In genomic region chr11:77497851-77498250, GRCm38 (mm10) we compare ENCODE assay signal across 9 mouse cellular contexts. TPM values are rescaled to one million over a fixed set of nuclear protein-coding genes. Genes with fewer than 3 reads are reported as not detected.
A peak's percentile ranks its signal among the peaks of the same experiment; 100 is the strongest.
DNase-seq lines count a peak whose midpoint lies in the region; ATAC-seq and TF ChIP-seq lines count a peak whose summit lies in the region.
"Had no signal": no experiment of that assay in that cellular context is flagged by ENCODE, and none has a peak within 500 bp of the region (broad histone marks: within the 10 kb centered on the region; RNA-seq: fewer than 3 reads in every experiment).

No protein-coding gene starts in this region.

- peak overlapping the region; percentile 50 for H3K4me3 ChIP-seq in gastrocnemius, adult 2 months
- H3K4me3 ChIP-seq in intestine, embryonic 14.5 days (ENCODE audit: low read depth, low read length), result no peak overlapping the region

- intact Hi-C loops in gastrocnemius, adult 2 months (cut with DNase I), result no loop called here
- intact Hi-C loops in gastrocnemius, postnatal 36 days (cut with DNase I), result no loop called here

- peaks cover 38% of the 10 kb centered on the region for H3K36me3 ChIP-seq in intestine, embryonic 14.5 days (ENCODE audit: control insufficient read depth, insufficient read depth, low read length)

- H3K9ac ChIP-seq in intestine, embryonic 14.5 days (ENCODE audit: low read length), result no peak overlapping the region

- no peaks in the 10 kb centered on the region for H3K9me3 ChIP-seq in intestine, embryonic 14.5 days (ENCODE audit: control insufficient read depth, low read length)

- H3K4me2 ChIP-seq in intestine, embryonic 14.5 days (ENCODE audit: low read length), result no peak overlapping the region

- H3K27me3 ChIP-seq in intestine, embryonic 14.5 days (replicated peaks; ENCODE audit: control insufficient read depth, insufficient read depth, low read length), result no peaks in the 10 kb centered on the region

- TF ChIP-seq CTCF in gastrocnemius, adult 2 months (IDR thresholded peaks at IDR 0.05), result no peak

- ATAC-seq in intestine, embryonic 14.5 days (replicated peaks; ENCODE audit: low FRiP score, low TSS enrichment, low read depth), result no peak

- peaks cover 32% of the 10 kb centered on the region for H3K4me1 ChIP-seq in intestine, embryonic 14.5 days (replicated peaks; ENCODE audit: control insufficient read depth, insufficient read depth, low read length)

- H3K27ac ChIP-seq in gastrocnemius, adult 2 months, result peak overlapping the region; percentile 90
- peak overlapping the region; percentile 39; the same call in 1 of the 2 replicates for H3K27ac ChIP-seq in intestine, embryonic 14.5 days (ENCODE audit: low read depth)

- DNase-seq in gastrocnemius, adult 2 months, result no peak
- no peak for DNase-seq in gastrocnemius, postnatal 36 days
- DNase-seq in embryo, embryonic 11 days, result peak; percentile 50
- no peak for DNase-seq in intestine, embryonic 14.5 days (ENCODE audit: low spot score)
- DNase-seq in lung, postnatal 14 days, result peak; percentile 57
- no peak for DNase-seq in ovary, postnatal 14 days (ENCODE audit: low spot score)
- DNase-seq in ovary, postnatal 10 days (ENCODE audit: low spot score), result no peak
- no peak for DNase-seq in adrenal gland, adult 2 months

- 49% methylated on average over 4 of the region's 4 CpGs for whole genome bisulfite sequencing in intestine, embryonic 14.5 days

RNA-seq across cellular contexts. Expression of gene Git1, which starts 4.5 kb away (rescaled TPM):
- 10 to 100 TPM; 25.9 to 33.3 TPM for total RNA-seq in gastrocnemius, adult 2 months (2021)
- total RNA-seq in gastrocnemius, postnatal 36 days (2021), result 10 to 100 TPM; 23.9 to 25.5 TPM
- polyA plus RNA-seq in intestine, embryonic 14.5 days (2014; fragmentation: Nextera tagmentation; extraction: Ambion mirVana), result 17.7 and 19.8 TPM in 2 replicates
- total RNA-seq in adrenal gland, adult 2 months (2021), result 10 to 100 TPM; 42.1 to 48.8 TPM
- polyA plus RNA-seq in adrenal gland, adult 2 months (2012; rRNA removed), result 69.5 and 72.1 TPM in 2 replicates

RNA-seq across cellular contexts. Expression of gene Ankrd13b, which starts 8.4 kb away (rescaled TPM):
- 10 to 100 TPM in 1 of 2 experiments, 1 to 10 TPM in 1; 9.5 to 10.8 TPM for total RNA-seq in gastrocnemius, adult 2 months (2021)
- total RNA-seq in gastrocnemius, postnatal 36 days (2021), result 1 to 10 TPM; 7.3 to 8.3 TPM
- polyA plus RNA-seq in intestine, embryonic 14.5 days (2014; fragmentation: Nextera tagmentation; extraction: Ambion mirVana), result 7.3 and 8.3 TPM in 2 replicates
- total RNA-seq in adrenal gland, adult 2 months (2021), result 1 to 10 TPM; 6.0 to 7.3 TPM
- polyA plus RNA-seq in adrenal gland, adult 2 months (2012; rRNA removed), result 24.7 and 27.8 TPM in 2 replicates
- total RNA-seq: neutrophil, adult 5-6 weeks had no signal

RNA-seq across cellular contexts. Expression of gene Abhd15, which starts 17.1 kb away (rescaled TPM):
- total RNA-seq in gastrocnemius, adult 2 months (2021), result under 1 TPM; 0.18 to 0.50 TPM
- under 1 TPM; 0.28 to 0.52 TPM for total RNA-seq in gastrocnemius, postnatal 36 days (2021)
- 2.2 and 3.2 TPM in 2 replicates for polyA plus RNA-seq in intestine, embryonic 14.5 days (2014; fragmentation: Nextera tagmentation; extraction: Ambion mirVana)
- total RNA-seq in adrenal gland, adult 2 months (2021), result 10 to 100 TPM; 12.1 to 29.9 TPM
- polyA plus RNA-seq in adrenal gland, adult 2 months (2012; rRNA removed), result 28.7 and 38.9 TPM in 2 replicates

RNA-seq across cellular contexts. Expression of gene Trp53i13, which starts 17.9 kb away (rescaled TPM):
- 1 to 10 TPM; 2.3 to 5.0 TPM for total RNA-seq in gastrocnemius, adult 2 months (2021)
- total RNA-seq in gastrocnemius, postnatal 36 days (2021), result 1 to 10 TPM; 2.9 to 3.6 TPM
- polyA plus RNA-seq in intestine, embryonic 14.5 days (2014; fragmentation: Nextera tagmentation; extraction: Ambion mirVana), result 27.3 and 32.5 TPM in 2 replicates
- 10 to 100 TPM in 1 of 2 experiments, 1 to 10 TPM in 1; 6.3 to 15.6 TPM for total RNA-seq in adrenal gland, adult 2 months (2021)
- 31.1 and 37.1 TPM in 2 replicates for polyA plus RNA-seq in adrenal gland, adult 2 months (2012; rRNA removed)

RNA-seq across cellular contexts. Expression of gene Gm10392, which starts 21.1 kb away (rescaled TPM):
- not detected for total RNA-seq in gastrocnemius, adult 2 months (2021)
- total RNA-seq in gastrocnemius, postnatal 36 days (2021), result not detected
- polyA plus RNA-seq in intestine, embryonic 14.5 days (2014; fragmentation: Nextera tagmentation; extraction: Ambion mirVana), result not detected in 2 replicates
- not detected for total RNA-seq in adrenal gland, adult 2 months (2021)
- 0.08 TPM in 1 of 2 replicates, not detected in the other for polyA plus RNA-seq in adrenal gland, adult 2 months (2012; rRNA removed)

Comparison
In these comparisons a context has a peak if more than half of its experiments do, and no peak if none do; other contexts are left out.
1. DNase-seq: peak in embryo, embryonic 11 days (single experiment) and lung, postnatal 14 days (single experiment); none in gastrocnemius, adult 2 months (single experiment), gastrocnemius, postnatal 36 days (0 of 2), intestine, embryonic 14.5 days (single experiment), ovary, postnatal 14 days (single experiment), ovary, postnatal 10 days (single experiment) and adrenal gland, adult 2 months (single experiment).
2. RNA of gene Abhd15, which starts 17.1 kb away (total RNA-seq): 12.1 to 29.9 TPM in adrenal gland, adult 2 months; 0.28 to 0.52 TPM in gastrocnemius, postnatal 36 days and 0.18 to 0.50 TPM in gastrocnemius, adult 2 months; every median in the first group is over 4 times any median in the second.